Mouse (Mus musculus): ENCODE measurements around the gene Lgals1. TPM values are rescaled to one million over a fixed set of nuclear protein-coding genes. Genes with fewer than 3 reads are reported as not detected.
A peak's percentile ranks its signal among the peaks of the same experiment; 100 is the strongest.

The Lgals1 gene
- total and polyA plus RNA-seq, 3 experiments: 637 to 805 (median 735) TPM

GRCm38 (mm10) chr15:78934784-78935320, 8.3 kb downstream of the Lgals1 start, which contains the start of gene Nol12 (continued):
- peak; percentile 37 for TF ChIP-seq EP300 (IDR thresholded peaks at IDR 0.05; ENCODE audit: low read length)
- no peak for TF ChIP-seq MEF2A (IDR thresholded peaks at IDR 0.05; ENCODE audit: borderline replicate concordance, low read depth, low read length)
- peak; percentile 97 for TF ChIP-seq SIN3A (IDR thresholded peaks at IDR 0.05; ENCODE audit: low read length)
- no peak for TF ChIP-seq MAFK (IDR thresholded peaks at IDR 0.05; ENCODE audit: insufficient replicate concordance, low read length)

DNA sequence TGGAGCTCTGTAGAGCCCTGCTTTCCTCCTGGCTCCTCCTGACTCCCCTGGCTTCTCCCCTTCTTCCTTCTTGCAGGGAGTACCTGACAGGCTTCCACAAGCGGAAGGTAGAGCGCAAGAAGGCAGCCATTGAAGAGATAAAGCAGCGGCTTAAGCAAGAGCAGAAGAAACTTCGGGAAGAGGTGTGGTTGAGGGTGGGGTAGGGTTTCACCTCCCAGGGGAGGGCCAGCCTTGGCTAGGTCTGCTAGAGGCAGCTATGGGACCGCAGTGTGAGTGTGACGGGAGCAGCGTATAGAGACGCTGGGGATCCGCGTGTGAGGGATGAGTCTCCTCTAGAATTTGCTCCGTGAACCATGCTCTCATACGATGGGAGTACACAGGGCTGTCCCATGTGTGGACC, 9.9 kb downstream of the Lgals1 start:
- Histone ChIP-seq H3K9me3 (replicated peaks; ENCODE audit: low read length) (no peaks in the 10 kb centered on the region), H3K4me3 (replicated peaks in 1 of 3; ENCODE audit: low read depth in 2 of 3, low read length in 2 of 3, poor library complexity in 1 of 3) (no peak overlapping the region), H3K4me1 (ENCODE audit: control insufficient read depth in 1 of 2, insufficient read depth in 2 of 2) (peaks cover 6 to 26% of the 10 kb centered on the region in 2 experiments; a peak in 3 of 4 replicates), H3K4me2 (ENCODE audit: insufficient read depth, low read depth, poor library complexity, severe bottlenecking) (peak overlapping the region; percentile 90; the same call in 1 of the 2 replicates), H3K36me3 (replicated peaks in 1 of 2; ENCODE audit: control insufficient read depth in 1 of 2, insufficient read depth in 1 of 2, low read length in 1 of 2) (peaks cover 48 to 54% of the 10 kb centered on the region in 2 experiments), H3K27ac (ENCODE audit: insufficient read depth, low read depth) (no peak overlapping the region), H3K27me3 (replicated peaks) (no peaks in the 10 kb centered on the region), H3K79me2 (replicated peaks; ENCODE audit: control insufficient read depth, extremely low read depth, insufficient read depth, poor library complexity, severe bottlenecking) (peaks cover 14% of the 10 kb centered on the region; the same call in 1 of the 2 replicates), H3K9ac (ENCODE audit: insufficient read depth, low read depth) (no peak overlapping the region)
- TF ChIP-seq POLR2A (IDR thresholded peaks at IDR 0.05; ENCODE audit: low read depth, low read length): no peak
- TF ChIP-seq ZMIZ1 (IDR thresholded peaks at IDR 0.05; ENCODE audit: low read depth, low read length): no peak
- no peak for TF ChIP-seq CTCF (conservative IDR thresholded peaks at IDR 0.05 in 1 of 2, IDR thresholded peaks at IDR 0.05 in 1 of 2; ENCODE audit: low read depth in 2 of 2, low read length in 2 of 2)
- TF ChIP-seq ELF1 (IDR thresholded peaks at IDR 0.05; ENCODE audit: low read depth, low read length): no peak
- TF ChIP-seq RCOR1 (conservative IDR thresholded peaks at IDR 0.05; ENCODE audit: low read depth, low read length): no peak
- no peak for TF ChIP-seq KAT2A (IDR thresholded peaks at IDR 0.05; ENCODE audit: insufficient replicate concordance, low read length)
- no peak for TF ChIP-seq MXI1 (IDR thresholded peaks at IDR 0.05; ENCODE audit: low read depth, low read length)
- TF ChIP-seq IRF4 (IDR thresholded peaks at IDR 0.05; ENCODE audit: low read depth, low read length): no peak
- no peak for TF ChIP-seq RAD21 (IDR thresholded peaks at IDR 0.05; ENCODE audit: low read depth, low read length)
- DNase-seq (ENCODE audit: extremely low read depth): no peak
- in situ Hi-C loops (cut with MboI; ENCODE audit: low pct_ligation_motif_present, low pct_unique_long_range_greater_than_20kb, low sequenced_read_pairs) (no loop called here), dilution Hi-C loops (cut with MboI; ENCODE audit: extremely low pct_ligation_motif_present, extremely low pct_unique_long_range_greater_than_20kb, low sequenced_read_pairs) (no loop called here)

- peaks cover 6 to 21% of the 10 kb centered on the region in 2 experiments; a peak in 3 of 4 replicates for H3K4me1 ChIP-seq (ENCODE audit: control insufficient read depth in 1 of 2, insufficient read depth in 2 of 2)
- peaks cover 14% of the 10 kb centered on the region; the same call in 1 of the 2 replicates for H3K79me2 ChIP-seq (replicated peaks; ENCODE audit: control insufficient read depth, extremely low read depth, insufficient read depth, poor library complexity, severe bottlenecking)
- H3K4me2 ChIP-seq (ENCODE audit: insufficient read depth, low read depth, poor library complexity, severe bottlenecking): no peak overlapping the region
- H3K4me3 ChIP-seq (replicated peaks in 1 of 3; ENCODE audit: low read depth in 2 of 3, low read length in 2 of 3, poor library complexity in 1 of 3): no peak overlapping the region
- in situ Hi-C loops (cut with MboI; ENCODE audit: low pct_ligation_motif_present, low pct_unique_long_range_greater_than_20kb, low sequenced_read_pairs) (no loop called here), dilution Hi-C loops (cut with MboI; ENCODE audit: extremely low pct_ligation_motif_present, extremely low pct_unique_long_range_greater_than_20kb, low sequenced_read_pairs) (no loop called here)
- no peak overlapping the region for H3K9ac ChIP-seq (ENCODE audit: insufficient read depth, low read depth)
- DNase-seq (ENCODE audit: extremely low read depth): no peak
- no peaks in the 10 kb centered on the region for H3K27me3 ChIP-seq (replicated peaks)
- H3K36me3 ChIP-seq (replicated peaks in 1 of 2; ENCODE audit: control insufficient read depth in 1 of 2, insufficient read depth in 1 of 2, low read length in 1 of 2): peaks cover 51 to 62% of the 10 kb centered on the region in 2 experiments
- no peak overlapping the region for H3K27ac ChIP-seq (ENCODE audit: insufficient read depth, low read depth)
- no peaks in the 10 kb centered on the region for H3K9me3 ChIP-seq (replicated peaks; ENCODE audit: low read length)
- no peak for TF ChIP-seq BHLHE40 (IDR thresholded peaks at IDR 0.05; ENCODE audit: low read depth, low read length)
- TF ChIP-seq E2F4 (IDR thresholded peaks at IDR 0.05; ENCODE audit: insufficient replicate concordance, low read depth, low read length): no peak
- TF ChIP-seq MAFK (IDR thresholded peaks at IDR 0.05; ENCODE audit: insufficient replicate concordance, low read length): no peak
- TF ChIP-seq HCFC1 (IDR thresholded peaks at IDR 0.05; ENCODE audit: low read depth, low read length): no peak
- no peak for TF ChIP-seq USF2 (conservative IDR thresholded peaks at IDR 0.05; ENCODE audit: low read depth, low read length)
- no peak for TF ChIP-seq CTCF (conservative IDR thresholded peaks at IDR 0.05 in 1 of 2, IDR thresholded peaks at IDR 0.05 in 1 of 2; ENCODE audit: low read depth in 2 of 2, low read length in 2 of 2)
- no peak for TF ChIP-seq RCOR1 (conservative IDR thresholded peaks at IDR 0.05; ENCODE audit: low read depth, low read length)
- no peak for TF ChIP-seq UBTF (IDR thresholded peaks at IDR 0.05; ENCODE audit: low read depth, low read length)
- no peak for TF ChIP-seq USF1 (IDR thresholded peaks at IDR 0.05; ENCODE audit: low read depth, low read length)
- no peak for TF ChIP-seq EP300 (IDR thresholded peaks at IDR 0.05; ENCODE audit: low read length)
- TF ChIP-seq MYC (IDR thresholded peaks at IDR 0.05; ENCODE audit: low read depth, low read length): no peak
- TF ChIP-seq CHD2 (IDR thresholded peaks at IDR 0.05; ENCODE audit: low read length): no peak
- TF ChIP-seq NELFE (IDR thresholded peaks at IDR 0.05; ENCODE audit: low read depth, low read length): no peak
These were observed 10.8 kb downstream of the Lgals1 start for GRCm38 (mm10) chr15:78937311-78937710.

Measured in CH12.LX (cell line).